In the genomic region with DNA sequence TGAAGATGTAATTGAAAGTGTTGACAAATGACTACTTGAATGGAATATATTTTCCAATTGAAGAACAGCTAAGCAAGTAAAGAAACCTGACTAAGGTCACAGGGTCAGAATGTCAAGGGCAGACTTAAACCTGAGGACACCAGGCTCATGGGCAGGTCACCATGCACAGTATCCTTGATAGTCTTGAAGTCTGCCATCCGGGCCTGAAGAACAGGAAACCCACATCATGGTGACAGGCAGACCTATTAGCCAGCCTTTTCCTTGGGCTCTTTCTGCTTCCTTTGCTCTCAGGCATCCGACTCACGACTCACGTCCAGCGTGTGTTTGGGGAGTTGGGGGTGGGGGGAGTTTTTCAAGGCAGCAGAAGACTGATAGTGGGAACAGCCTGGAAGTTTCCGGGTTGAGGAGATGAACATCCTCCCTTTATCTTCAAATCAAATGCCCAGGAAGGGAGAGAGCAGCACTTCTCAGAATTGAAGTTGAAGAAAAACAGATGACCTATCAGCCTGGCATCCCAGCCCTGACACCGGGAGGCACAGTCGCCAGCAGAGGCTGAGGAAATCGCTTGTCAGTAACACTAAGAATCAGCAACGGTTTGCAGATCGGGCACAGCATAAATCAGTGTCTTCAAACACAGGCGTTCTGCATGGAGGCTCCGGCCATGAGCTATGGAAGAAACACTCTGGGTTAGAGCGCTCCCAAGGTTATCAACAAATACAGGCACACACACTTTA, we compare ENCODE assay signal across 15 mouse cellular contexts.
A peak's percentile ranks its signal among the peaks of the same experiment; 100 is the strongest.
DNase-seq lines count a peak whose midpoint lies in the region; ATAC-seq and TF ChIP-seq lines count a peak whose summit lies in the region.
"Had no signal": no experiment of that assay in that cellular context is flagged by ENCODE, and none has a peak within 500 bp of the region (broad histone marks: within the 10 kb centered on the region; RNA-seq: fewer than 3 reads in every experiment).

No protein-coding gene starts in this region.

- no peak overlapping the region for H3K27ac ChIP-seq in heart, embryonic 15.5 days
- no peak overlapping the region for H3K27ac ChIP-seq in lung, postnatal 0 days (ENCODE audit: low read length)
- H3K27ac ChIP-seq: forebrain, embryonic 15.5 days; macrophage had no signal

- intact Hi-C loops in heart, postnatal 10 days (cut with DNase I) = no loop called here

- peak; percentile 47 for DNase-seq in adrenal gland, postnatal 14 days
- no peak for DNase-seq in adrenal gland, adult 8-10 months
- DNase-seq in heart, postnatal 10 days = no peak
- peak; percentile 37 for DNase-seq in lung, postnatal 0 days (ENCODE audit: low spot score)
- no peak for DNase-seq in lung, postnatal 25 days (ENCODE audit: low spot score)
- peak; percentile 44 for DNase-seq in retina, postnatal 1 day
- no peak for DNase-seq in spleen, postnatal 4 days (ENCODE audit: low spot score in 2 of 2)
- DNase-seq: cerebellum, adult 18-20 months; layer of hippocampus, postnatal 36 days; midbrain, embryonic 14.5 days; thymus, postnatal 4 days had no signal

- 7% methylated on average over 14 of the region's 14 CpGs for WGBS in heart, embryonic 15.5 days
- 13% methylated on average over 14 of the region's 14 CpGs for WGBS in lung, postnatal 0 days

- H3K36me3 ChIP-seq in heart, embryonic 15.5 days = no peaks in the 10 kb centered on the region
- H3K36me3 ChIP-seq in lung, postnatal 0 days (ENCODE audit: insufficient read depth, low read length) = no peaks in the 10 kb centered on the region
- H3K36me3 ChIP-seq: forebrain, embryonic 15.5 days had no signal

- H3K27me3 ChIP-seq in heart, embryonic 15.5 days = peaks cover 11% of the 10 kb centered on the region; the same call in 1 of the 2 replicates
- H3K27me3 ChIP-seq in lung, postnatal 0 days (replicated peaks; ENCODE audit: insufficient read depth, low read length) = no peaks in the 10 kb centered on the region
- H3K27me3 ChIP-seq: forebrain, embryonic 15.5 days had no signal

- no peak; the same call in 1 of the 2 replicates for ATAC-seq in heart, embryonic 15.5 days (replicated peaks; ENCODE audit: insufficient number of reproducible peaks, insufficient read depth, low FRiP score, low read depth)
- ATAC-seq in lung, postnatal 0 days = peak; percentile 66
- ATAC-seq: forebrain, embryonic 15.5 days had no signal

- peaks cover 11% of the 10 kb centered on the region for H3K4me1 ChIP-seq in heart, embryonic 15.5 days (replicated peaks)
- no peaks in the 10 kb centered on the region for H3K4me1 ChIP-seq in lung, postnatal 0 days (ENCODE audit: insufficient read depth, low read depth, low read length)
- H3K4me1 ChIP-seq: forebrain, embryonic 15.5 days had no signal

- TF ChIP-seq EP300 in lung, postnatal 0 days (IDR thresholded peaks at IDR 0.05) = peak; percentile 79

- no peaks in the 10 kb centered on the region for H3K9me3 ChIP-seq in heart, embryonic 15.5 days (replicated peaks)
- H3K9me3 ChIP-seq in lung, postnatal 0 days (ENCODE audit: low read length) = no peaks in the 10 kb centered on the region
- H3K9me3 ChIP-seq: forebrain, embryonic 15.5 days had no signal

- TF ChIP-seq CTCF in lung, postnatal 0 days (IDR thresholded peaks at IDR 0.05) = no peak

- no peak overlapping the region for H3K4me3 ChIP-seq in heart, embryonic 15.5 days
- H3K4me3 ChIP-seq in lung, postnatal 0 days (ENCODE audit: low read depth, low read length) = no peak overlapping the region
- H3K4me3 ChIP-seq: forebrain, embryonic 15.5 days had no signal

- H3K4me2 ChIP-seq in heart, embryonic 15.5 days = peak overlapping the region; percentile 4; the same call in 1 of the 2 replicates
- no peak overlapping the region for H3K4me2 ChIP-seq in lung, postnatal 0 days (replicated peaks; ENCODE audit: low read depth, low read length)
- H3K4me2 ChIP-seq: forebrain, embryonic 15.5 days; liver, embryonic 11.5 days had no signal

- no peak overlapping the region for H3K9ac ChIP-seq in heart, embryonic 15.5 days
- no peak overlapping the region for H3K9ac ChIP-seq in lung, postnatal 0 days (replicated peaks; ENCODE audit: low read depth)
- H3K9ac ChIP-seq: forebrain, embryonic 15.5 days had no signal

Comparison
In these comparisons a context has a peak if more than half of its experiments do, and no peak if none do; other contexts are left out.
1. DNase-seq: peak in adrenal gland, postnatal 14 days (single experiment), lung, postnatal 0 days (single experiment) and retina, postnatal 1 day (single experiment); none in adrenal gland, adult 8-10 months (single experiment), heart, postnatal 10 days (0 of 2), lung, postnatal 25 days (single experiment) and spleen, postnatal 4 days (0 of 2).